Mouse (Mus musculus) skeletal muscle tissue, postnatal 0 days (tissue): ENCODE results near the gene Rps6. TPM values are rescaled to one million over a fixed set of nuclear protein-coding genes. Genes with fewer than 3 reads are reported as not detected.

Source experiments
- polyA plus RNA-seq: library from polyadenylated mRNA; unstranded; fragments of >200 nt; fragmentation: Nextera tagmentation; extraction: Ambion mirVana; gene quantifications from 2 replicates; pipeline ENCODE4 v1.2.1, GENCODE M21; 2015

The Rps6 gene
- 364 and 395 TPM in 2 replicates for polyA plus RNA-seq

DNA sequence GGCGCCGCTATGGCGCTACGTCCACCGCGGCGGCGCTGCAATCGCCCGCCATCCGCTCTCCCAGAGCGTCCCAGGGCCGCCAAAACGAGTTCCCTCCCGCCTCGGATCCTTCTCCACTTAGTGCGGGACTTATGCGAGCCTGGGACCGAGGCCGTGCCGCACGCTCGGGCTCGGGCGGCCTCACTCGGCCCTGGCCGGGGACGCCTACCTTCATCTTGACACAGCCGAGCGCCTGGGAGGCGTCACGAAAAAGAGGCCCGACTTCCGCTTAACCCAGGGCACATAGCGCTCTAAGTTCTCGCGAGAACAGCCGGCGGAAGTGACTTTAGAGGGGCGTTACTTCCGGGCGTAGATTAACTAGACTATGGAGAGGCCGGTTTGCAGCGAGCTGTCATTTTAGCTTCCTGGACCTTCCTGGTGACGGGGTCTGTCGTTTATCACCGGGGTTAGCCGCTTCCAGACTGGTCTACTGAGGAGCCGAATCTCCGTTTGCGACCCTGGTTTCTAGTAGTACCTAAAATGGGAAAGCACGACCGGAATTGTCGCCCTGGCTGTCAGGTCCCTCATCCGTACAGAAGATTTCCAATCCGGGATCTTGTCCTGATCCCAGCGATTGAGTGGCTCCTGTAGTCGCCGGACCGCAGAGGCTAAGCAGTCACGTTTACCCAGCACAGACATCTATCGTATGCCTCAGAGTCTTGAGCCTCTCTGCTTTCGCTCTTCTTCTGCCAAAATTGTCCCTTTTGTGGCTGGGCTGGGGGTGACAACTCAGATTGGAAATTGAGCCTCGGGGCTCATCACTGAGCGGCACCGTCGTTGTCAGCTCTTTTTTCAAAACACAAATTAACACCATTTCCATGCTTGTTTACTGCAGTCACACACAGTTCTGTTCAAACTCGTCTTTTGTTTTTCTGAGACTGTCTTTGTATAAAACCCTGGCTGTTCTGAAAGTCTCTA is at the start of gene Rps6:
Gene Rps6, minus strand, starts transcription at position 300 of the 957 bp plus-strand sequence.

DNA sequence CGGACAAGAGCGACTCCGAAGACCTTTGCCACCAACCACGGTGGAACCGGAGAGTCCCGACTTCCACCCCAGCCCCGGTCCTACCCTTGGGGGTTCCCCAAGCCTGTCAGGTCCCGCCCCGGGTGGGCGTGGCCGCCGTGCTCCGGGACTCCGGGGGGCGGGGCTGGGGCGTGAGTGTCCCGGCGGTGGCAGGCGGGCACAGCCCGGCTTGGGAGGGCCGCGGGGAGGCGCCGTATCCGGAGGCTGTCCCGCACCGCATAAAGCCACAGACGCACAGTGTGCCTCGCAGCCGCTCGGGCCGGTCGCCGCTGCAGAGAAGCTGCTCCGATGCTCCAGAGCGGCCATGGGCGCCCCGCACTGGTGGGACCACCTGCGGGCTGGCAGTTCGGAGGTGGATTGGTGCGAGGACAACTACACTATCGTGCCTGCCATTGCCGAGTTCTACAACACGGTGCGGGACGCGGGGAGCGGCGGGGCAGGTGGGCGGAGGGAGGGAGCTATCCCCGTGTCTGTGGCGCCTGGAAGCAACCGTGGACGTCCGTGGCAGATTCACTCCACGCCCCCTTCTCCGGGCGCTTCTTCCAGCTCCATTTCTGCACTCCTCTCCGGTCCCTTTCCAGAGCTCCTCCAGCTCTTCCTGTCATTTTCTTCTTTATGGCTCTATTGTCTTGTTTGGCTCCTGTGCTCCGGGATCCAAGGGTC is 17.1 kb upstream of the Rps6 start, which contains the start of gene Acer2:
Gene Acer2, plus strand, starts transcription at position 251 of the 702 bp plus-strand sequence.

Other genes with a start within 250 kb of the Rps6 start
- 3.5 and 3.8 TPM in 2 replicates for gene Haus6, start 245.4 kb downstream of the Rps6 start, polyA plus RNA-seq
- gene Plin2, start 187.4 kb downstream of the Rps6 start, polyA plus RNA-seq: 89.7 and 102 TPM in 2 replicates
- 2.9 and 3.4 TPM in 2 replicates for gene Dennd4c, start 108.9 kb downstream of the Rps6 start, polyA plus RNA-seq
- 1.8 and 3.4 TPM in 2 replicates for gene Acer2, start 17.0 kb upstream of the Rps6 start, polyA plus RNA-seq